Mouse (Mus musculus): ENCODE data around the gene Eef1a1. TPM values are rescaled to one million over a fixed set of nuclear protein-coding genes. Genes with fewer than 3 reads are reported as not detected.
A peak's percentile ranks its signal among the peaks of the same experiment; 100 is the strongest.
"Not testable (repeated sequence)": the region's sequence is repeated elsewhere in the genome, so short reads cannot be mapped to it uniquely, and the experiment has no call there.

Eef1a1 gene
- polyA plus RNA-seq, 1 experiment from 2014 or later = 4,456 TPM

GRCm38 (mm10) chr9:78481423-78482331, 7.3 kb downstream of the Eef1a1 start:
- under 1% methylated on average over 66 of the region's 77 CpGs for WGBS
- Histone ChIP-seq H3K4me1 (replicated peaks) (peaks cover 8% of the 10 kb centered on the region; the same call in 1 of the 2 replicates), H3K4me2 (replicated peaks) (peak overlapping the region; percentile 54)

GRCm38 (mm10) chr9:78480706-78481358, 8.1 kb downstream of the Eef1a1 start:
- under 1% methylated on average over 46 of the region's 46 CpGs for WGBS
- peaks cover 8% of the 10 kb centered on the region; the same call in 1 of the 2 replicates for H3K4me1 ChIP-seq (replicated peaks)
- H3K9ac ChIP-seq = peak overlapping the region; percentile 99
- H3K4me2 ChIP-seq (replicated peaks) = peak overlapping the region; percentile 54
- H3K27me3 ChIP-seq (replicated peaks) = no peaks in the 10 kb centered on the region
- peak overlapping the region; percentile 97 for H3K4me3 ChIP-seq (replicated peaks)
- peaks cover 6% of the 10 kb centered on the region; the same call in 1 of the 2 replicates for H3K36me3 ChIP-seq
- no peaks in the 10 kb centered on the region for H3K9me3 ChIP-seq
- ATAC-seq = peak; percentile 26
- H3K27ac ChIP-seq = peak overlapping the region; percentile 98

More at GRCm38 (mm10) chr9:78481423-78482331, 7.3 kb downstream of the Eef1a1 start:
- H3K9ac ChIP-seq = peak overlapping the region; percentile 99
- peak overlapping the region; percentile 97 for H3K4me3 ChIP-seq (replicated peaks)
- H3K27ac ChIP-seq = peak overlapping the region; percentile 98
- peak; percentile 98 for ATAC-seq
- no peaks in the 10 kb centered on the region for H3K9me3 ChIP-seq
- H3K36me3 ChIP-seq = peaks cover 3% of the 10 kb centered on the region; the same call in 1 of the 2 replicates
- no peaks in the 10 kb centered on the region for H3K27me3 ChIP-seq (replicated peaks)

GRCm38 (mm10) chr9:78480227-78480626, 8.7 kb downstream of the Eef1a1 start:
- H3K27ac ChIP-seq = peak overlapping the region; percentile 98
- not testable (repeated sequence) for H3K9me3 ChIP-seq; H3K27me3 ChIP-seq (replicated peaks); H3K4me1 ChIP-seq (replicated peaks); H3K36me3 ChIP-seq; ATAC-seq
- peak overlapping the region; percentile 99 for H3K9ac ChIP-seq
- H3K4me3 ChIP-seq (replicated peaks) = peak overlapping the region; percentile 97
- under 1% methylated on average over 13 of the region's 13 CpGs for WGBS
- peak overlapping the region; percentile 54 for H3K4me2 ChIP-seq (replicated peaks)

- Histone ChIP-seq H3K9ac (peak overlapping the region; percentile 11), H3K4me3 (replicated peaks) (peak overlapping the region; percentile 97), H3K4me2 (replicated peaks) (peak overlapping the region; percentile 54)
- not testable (repeated sequence) for H3K36me3 ChIP-seq; H3K4me1 ChIP-seq (replicated peaks); H3K27ac ChIP-seq; H3K27me3 ChIP-seq (replicated peaks); ATAC-seq; H3K9me3 ChIP-seq
- WGBS = 23% methylated on average over 8 of the region's 8 CpGs
Measured at GRCm38 (mm10) chr9:78479308-78479707, 9.6 kb downstream of the Eef1a1 start.

- not testable (repeated sequence) for H3K27ac ChIP-seq; H3K27me3 ChIP-seq (replicated peaks); H3K9ac ChIP-seq; ATAC-seq; H3K4me3 ChIP-seq (replicated peaks); H3K36me3 ChIP-seq; H3K9me3 ChIP-seq; H3K4me1 ChIP-seq (replicated peaks)
- 70% methylated on average over 1 of the region's 1 CpGs for WGBS
- H3K4me2 ChIP-seq (replicated peaks) = peak overlapping the region; percentile 7; the same call in 1 of the 2 replicates
Measured at GRCm38 (mm10) chr9:78478009-78478605, 10.8 kb downstream of the Eef1a1 start.

- H3K27ac ChIP-seq = peak overlapping the region; percentile 20
- H3K4me2 ChIP-seq (replicated peaks) = no peak overlapping the region
- H3K36me3 ChIP-seq = peaks cover 8% of the 10 kb centered on the region; the same call in 1 of the 2 replicates
- no peaks in the 10 kb centered on the region for H3K9me3 ChIP-seq
- no peak overlapping the region for H3K9ac ChIP-seq
- H3K27me3 ChIP-seq (replicated peaks) = no peaks in the 10 kb centered on the region
- WGBS = 7% methylated on average over 5 of the region's 5 CpGs
- peaks cover 2% of the 10 kb centered on the region; the same call in 1 of the 2 replicates for H3K4me1 ChIP-seq (replicated peaks)
- ATAC-seq = 0 out of 2 replicates have a peak, but pooled peaks have one; percentile 0
- H3K4me3 ChIP-seq (replicated peaks) = no peak overlapping the region
Measured at GRCm38 (mm10) chr9:78477021-78477551, 11.9 kb downstream of the Eef1a1 start.

GRCm38 (mm10) chr9:78476531-78477020, 12.4 kb downstream of the Eef1a1 start:
- Histone ChIP-seq H3K27ac (peak overlapping the region; percentile 20), H3K36me3 (peaks cover 8% of the 10 kb centered on the region; the same call in 1 of the 2 replicates), H3K27me3 (replicated peaks) (no peaks in the 10 kb centered on the region), H3K4me2 (replicated peaks) (no peak overlapping the region), H3K9ac (no peak overlapping the region), H3K9me3 (no peaks in the 10 kb centered on the region), H3K4me3 (replicated peaks) (no peak overlapping the region), H3K4me1 (replicated peaks) (peaks cover 2% of the 10 kb centered on the region; the same call in 1 of the 2 replicates)
- peak; percentile 4; the same call in 1 of the 2 replicates for ATAC-seq
- WGBS = 8% methylated on average over 1 of the region's 1 CpGs

- peaks cover 2% of the 10 kb centered on the region; the same call in 1 of the 2 replicates for H3K4me1 ChIP-seq (replicated peaks)
- 85% methylated on average over 4 of the region's 4 CpGs for WGBS
- no peaks in the 10 kb centered on the region for H3K9me3 ChIP-seq
- H3K4me2 ChIP-seq (replicated peaks) = no peak overlapping the region
- no peak for ATAC-seq
- no peak overlapping the region for H3K27ac ChIP-seq
- no peak overlapping the region for H3K4me3 ChIP-seq (replicated peaks)
- H3K27me3 ChIP-seq (replicated peaks) = no peaks in the 10 kb centered on the region
- peaks cover 8% of the 10 kb centered on the region; the same call in 1 of the 2 replicates for H3K36me3 ChIP-seq
- no peak overlapping the region for H3K9ac ChIP-seq
Measured at GRCm38 (mm10) chr9:78475873-78476272, 13.1 kb downstream of the Eef1a1 start.

- no peak for ATAC-seq
- Histone ChIP-seq H3K4me3 (replicated peaks) (no peak overlapping the region), H3K4me2 (replicated peaks) (no peak overlapping the region), H3K27ac (no peak overlapping the region), H3K9ac (no peak overlapping the region), H3K27me3 (replicated peaks) (no peaks in the 10 kb centered on the region), H3K9me3 (no peaks in the 10 kb centered on the region), H3K4me1 (replicated peaks) (peaks cover 2% of the 10 kb centered on the region; the same call in 1 of the 2 replicates), H3K36me3 (peaks cover 12% of the 10 kb centered on the region; the same call in 1 of the 2 replicates)
- 89% methylated on average over 2 of the region's 2 CpGs for WGBS
Measured at GRCm38 (mm10) chr9:78475383-78475780, 13.6 kb downstream of the Eef1a1 start.

- Histone ChIP-seq H3K27ac (no peak overlapping the region), H3K9ac (no peak overlapping the region), H3K4me2 (replicated peaks) (no peak overlapping the region), H3K4me3 (replicated peaks) (no peak overlapping the region), H3K27me3 (replicated peaks) (no peaks in the 10 kb centered on the region), H3K9me3 (no peaks in the 10 kb centered on the region), H3K4me1 (replicated peaks) (peaks cover 2% of the 10 kb centered on the region; the same call in 1 of the 2 replicates), H3K36me3 (peaks cover 12% of the 10 kb centered on the region; the same call in 1 of the 2 replicates)
- ATAC-seq = no peak
- 86% methylated on average over 5 of the region's 5 CpGs for WGBS
Measured at GRCm38 (mm10) chr9:78474771-78475382, 14.1 kb downstream of the Eef1a1 start.

GRCm38 (mm10) chr9:78474270-78474669, 14.7 kb downstream of the Eef1a1 start:
- no peaks in the 10 kb centered on the region for H3K9me3 ChIP-seq
- H3K4me1 ChIP-seq (replicated peaks) = 0 out of 2 replicates have a peak, but pooled peaks cover 2% of the 10 kb centered on the region
- H3K4me2 ChIP-seq (replicated peaks) = no peak overlapping the region
- H3K27me3 ChIP-seq (replicated peaks) = no peaks in the 10 kb centered on the region
- no peak for ATAC-seq
- 75% methylated on average over 2 of the region's 2 CpGs for WGBS
- H3K27ac ChIP-seq = no peak overlapping the region
- no peak overlapping the region for H3K4me3 ChIP-seq (replicated peaks)
- H3K36me3 ChIP-seq = peaks cover 13% of the 10 kb centered on the region; the same call in 1 of the 2 replicates
- no peak overlapping the region for H3K9ac ChIP-seq

All from intestine, embryonic 15.5 days (tissue).